Mouse (Mus musculus) lung, postnatal 25 days (tissue): ENCODE results near the gene Olfr1333.
"Not testable (repeated sequence)": the region's sequence is repeated elsewhere in the genome, so short reads cannot be mapped to it uniquely, and the experiment has no call there.

Experiments
- DNase-seq: peaks from one replicate; pipeline ENCODE4 v3.0.0; 2022; ENCODE audit warnings: low spot score

Gene Olfr1333

GRCm38 (mm10) chr4:118836179-118836578 lies at the start of gene Olfr1333:
Olfr1333 (minus strand) TSS chr4:118836279.
- DNase-seq: no peak

- DNase-seq: no peak
Observed at GRCm38 (mm10) chr4:118867566-118867965, 31.5 kb upstream of the Olfr1333 start.

- no peak for DNase-seq
Observed at GRCm38 (mm10) chr4:118864349-118864748, 28.3 kb upstream of the Olfr1333 start, which contains the start of gene Olfr1331. Olfr1331 (plus strand) TSS chr4:118864649.

- no peak for DNase-seq
Observed at GRCm38 (mm10) chr4:118862704-118863103, 26.6 kb upstream of the Olfr1333 start.

GRCm38 (mm10) chr4:118861791-118862190 lies 25.7 kb upstream of the Olfr1333 start:
- DNase-seq: no peak

- no peak for DNase-seq
Observed at GRCm38 (mm10) chr4:118818921-118819320, 17.2 kb downstream of the Olfr1333 start.

GRCm38 (mm10) chr4:118809844-118810243 lies 26.2 kb downstream of the Olfr1333 start, which contains the start of gene Olfr1335:
Olfr1335 (minus strand) TSS chr4:118809944.
- no peak for DNase-seq

GRCm38 (mm10) chr4:118792796-118793195 lies 43.3 kb downstream of the Olfr1333 start:
- not testable (repeated sequence) for DNase-seq

- DNase-seq: no peak
Observed at GRCm38 (mm10) chr4:118782486-118782885, 53.6 kb downstream of the Olfr1333 start, which contains the start of gene Olfr1337. Olfr1337 (minus strand) TSS chr4:118782586.
